Mouse (Mus musculus) forebrain, embryonic 15.5 days (tissue): Measurements from ENCODE around the gene Gmpr2. TPM values are rescaled to one million over a fixed set of nuclear protein-coding genes. Genes with fewer than 3 reads are reported as not detected.

Experiments used
- ATAC-seq: fragments of 200-750 bp; cut with Nextera tagmentation; replicated peaks from 2 replicates; pipeline ENCODE4 v1.8.0; 2017; ENCODE audit warnings: mild to moderate bottlenecking, moderate TSS enrichment, moderate library complexity
- H3K27ac ChIP-seq: fragments of 300-500 bp; sonication (generic); replicated peaks from 2 replicates; pipeline ENCODE4 v1.5.1; 2015; ENCODE audit warnings: mild to moderate bottlenecking, inconsistent platforms
- H3K27me3 ChIP-seq: fragments of 300-500 bp; sonication (generic); 2 replicates; pipeline ENCODE4 v1.6.1; 2015; ENCODE audit warnings: inconsistent platforms
- H3K36me3 ChIP-seq: fragments of 300-500 bp; sonication (generic); 2 replicates; pipeline ENCODE4 v1.6.1; 2015; ENCODE audit warnings: mild to moderate bottlenecking, inconsistent platforms
- H3K4me1 ChIP-seq: fragments of 300-500 bp; sonication (generic); 2 replicates; pipeline ENCODE4 v1.6.1; 2015; ENCODE audit warnings: inconsistent platforms
- H3K4me2 ChIP-seq: fragments of 300-500 bp; sonication (generic); replicated peaks from 2 replicates; pipeline ENCODE4 v1.6.1; 2015; ENCODE audit warnings: mild to moderate bottlenecking, inconsistent platforms
- H3K4me3 ChIP-seq: fragments of 300-500 bp; sonication (generic); 2 replicates; pipeline ENCODE4 v1.5.1; 2015; ENCODE audit warnings: mild to moderate bottlenecking, inconsistent platforms
- H3K9ac ChIP-seq: fragments of 300-500 bp; sonication (generic); replicated peaks from 2 replicates; pipeline ENCODE4 v1.6.1; 2015; ENCODE audit warnings: mild to moderate bottlenecking, inconsistent platforms
- H3K9me3 ChIP-seq: fragments of 300-500 bp; sonication (generic); 2 replicates; pipeline ENCODE4 v1.6.1; 2016; ENCODE audit warnings: inconsistent platforms
- WGBS: fragments of 180-500 bp; shearing (Covaris S2); methylation state at CpG from one replicate; pipeline ENCODE4 v1.1.7; 2015; ENCODE audit warnings: mixed read lengths; 5-methylcytosine and 5-hydroxymethylcytosine counted together
- polyA plus RNA-seq: library from polyadenylated mRNA; unstranded; fragments of >200 nt; fragmentation: Nextera tagmentation; extraction: Ambion mirVana; gene quantifications from 2 replicates; pipeline ENCODE4 v1.2.1, GENCODE M21; 2015

The Gmpr2 gene
- polyA plus RNA-seq, 1 experiment from 2014 or later: 62.2 TPM

GRCm38 (mm10) chr14:55644261-55644888, 27.4 kb upstream of the Gmpr2 start:
- no peak for ATAC-seq

GRCm38 (mm10) chr14:55649884-55650283, 21.9 kb upstream of the Gmpr2 start, which contains the start of gene Tssk4:
Gene Tssk4 (plus strand): TSS chr14:55650184.
- H3K36me3 ChIP-seq: no peaks in the 10 kb centered on the region
- no peaks in the 10 kb centered on the region for H3K27me3 ChIP-seq
- H3K4me3 ChIP-seq: no peak within 1 kb of the TSS
- no peak within 1 kb of the TSS for H3K4me2 ChIP-seq
- ATAC-seq: no peak
- WGBS: 97% methylated on average over 2 of the region's 2 CpGs
- H3K27ac ChIP-seq: no peak within 1 kb of the TSS
- H3K4me1 ChIP-seq: peaks cover 4% of the 10 kb centered on the region
- no peaks in the 10 kb centered on the region for H3K9me3 ChIP-seq
- H3K9ac ChIP-seq: no peak within 1 kb of the TSS

More at GRCm38 (mm10) chr14:55644261-55644888, 27.4 kb upstream of the Gmpr2 start:
- Histone ChIP-seq H3K36me3 (peaks cover 18% of the 10 kb centered on the region), H3K4me1 (peaks cover 22% of the 10 kb centered on the region), H3K4me3 (peak overlapping the region; percentile 71), H3K4me2 (peak overlapping the region; percentile 76), H3K27me3 (no peaks in the 10 kb centered on the region), H3K9ac (peak overlapping the region; percentile 86), H3K9me3 (no peaks in the 10 kb centered on the region), H3K27ac (no peak overlapping the region)
- 29% methylated on average over 17 of the region's 17 CpGs for WGBS

- Histone ChIP-seq H3K4me2 (no peak overlapping the region), H3K4me3 (no peak overlapping the region), H3K9me3 (no peaks in the 10 kb centered on the region), H3K27me3 (no peaks in the 10 kb centered on the region), H3K9ac (no peak overlapping the region), H3K4me1 (no peaks in the 10 kb centered on the region), H3K27ac (no peak overlapping the region), H3K36me3 (no peaks in the 10 kb centered on the region)
- no peak for ATAC-seq
- WGBS: 90% methylated on average over 7 of the region's 7 CpGs
These were observed 20.2 kb upstream of the Gmpr2 start for GRCm38 (mm10) chr14:55651528-55651927.

GRCm38 (mm10) chr14:55656935-55657334, 14.8 kb upstream of the Gmpr2 start:
- no peaks in the 10 kb centered on the region for H3K27me3 ChIP-seq
- peaks cover 10% of the 10 kb centered on the region for H3K4me1 ChIP-seq
- H3K4me3 ChIP-seq: no peak overlapping the region
- WGBS: 90% methylated on average over 3 of the region's 3 CpGs
- no peak for ATAC-seq
- no peak overlapping the region for H3K27ac ChIP-seq
- H3K4me2 ChIP-seq: no peak overlapping the region
- H3K9ac ChIP-seq: no peak overlapping the region
- peaks cover 18% of the 10 kb centered on the region for H3K36me3 ChIP-seq
- no peaks in the 10 kb centered on the region for H3K9me3 ChIP-seq

- no peaks in the 10 kb centered on the region for H3K9me3 ChIP-seq
- H3K27ac ChIP-seq: no peak overlapping the region
- H3K36me3 ChIP-seq: peaks cover 26% of the 10 kb centered on the region
- no peak for ATAC-seq
- no peaks in the 10 kb centered on the region for H3K27me3 ChIP-seq
- no peak overlapping the region for H3K9ac ChIP-seq
- H3K4me1 ChIP-seq: peaks cover 10% of the 10 kb centered on the region
- no peak overlapping the region for H3K4me2 ChIP-seq
- WGBS: 95% methylated on average over 5 of the region's 5 CpGs
- no peak overlapping the region for H3K4me3 ChIP-seq
These were observed 13.7 kb upstream of the Gmpr2 start for GRCm38 (mm10) chr14:55658011-55658410.

- WGBS: under 1% methylated on average over 39 of the region's 39 CpGs
These were observed 11.7 kb upstream of the Gmpr2 start, which contains the start of gene Mdp1 for GRCm38 (mm10) chr14:55659960-55660573. Gene Mdp1 (minus strand): TSS chr14:55660508.

GRCm38 (mm10) chr14:55660636-55661035, 11.1 kb upstream of the Gmpr2 start:
- H3K4me1 ChIP-seq: peaks cover 10% of the 10 kb centered on the region
- no peak overlapping the region for H3K9ac ChIP-seq
- 35% methylated on average over 2 of the region's 2 CpGs for WGBS
- no peak; the same call in 1 of the 2 replicates for ATAC-seq
- H3K9me3 ChIP-seq: no peaks in the 10 kb centered on the region
- H3K27me3 ChIP-seq: no peaks in the 10 kb centered on the region
- peaks cover 32% of the 10 kb centered on the region for H3K36me3 ChIP-seq
- H3K27ac ChIP-seq: peak overlapping the region; percentile 86
- peak overlapping the region; percentile 56 for H3K4me2 ChIP-seq
- peak overlapping the region; percentile 66 for H3K4me3 ChIP-seq

More at GRCm38 (mm10) chr14:55659960-55660573, 11.7 kb upstream of the Gmpr2 start, which contains the start of gene Mdp1:
- H3K4me2 ChIP-seq: peak within 1 kb of the TSS; percentile 56
- H3K9ac ChIP-seq: peak within 1 kb of the TSS; percentile 76
- peaks cover 32% of the 10 kb centered on the region for H3K36me3 ChIP-seq
- peaks cover 10% of the 10 kb centered on the region for H3K4me1 ChIP-seq
- H3K4me3 ChIP-seq: peak within 1 kb of the TSS; percentile 66
- peak within 1 kb of the TSS; percentile 86 for H3K27ac ChIP-seq
- no peaks in the 10 kb centered on the region for H3K9me3 ChIP-seq
- ATAC-seq: peak; percentile 96
- no peaks in the 10 kb centered on the region for H3K27me3 ChIP-seq

GRCm38 (mm10) chr14:55671486-55671832, 282 bp upstream of the Gmpr2 start:
- Histone ChIP-seq H3K27ac (peak overlapping the region; percentile 90), H3K9ac (peak overlapping the region; percentile 70), H3K36me3 (peaks cover 15% of the 10 kb centered on the region), H3K4me3 (peak overlapping the region; percentile 70), H3K4me1 (peaks cover 34% of the 10 kb centered on the region), H3K9me3 (no peaks in the 10 kb centered on the region), H3K4me2 (peak overlapping the region; percentile 83), H3K27me3 (no peaks in the 10 kb centered on the region)
- ATAC-seq: peak; percentile 71
- under 1% methylated on average over 12 of the region's 12 CpGs for WGBS

GRCm38 (mm10) chr14:55672741-55673060, 960 bp downstream of the Gmpr2 start:
- peak overlapping the region; percentile 55 for H3K4me2 ChIP-seq
- peaks cover 27% of the 10 kb centered on the region for H3K36me3 ChIP-seq
- no peak for ATAC-seq
- 79% methylated on average over 7 of the region's 7 CpGs for WGBS
- H3K4me3 ChIP-seq: peak overlapping the region; percentile 70
- H3K9ac ChIP-seq: peak overlapping the region; percentile 47
- peaks cover 34% of the 10 kb centered on the region for H3K4me1 ChIP-seq
- no peak overlapping the region for H3K27ac ChIP-seq
- no peaks in the 10 kb centered on the region for H3K27me3 ChIP-seq
- H3K9me3 ChIP-seq: no peaks in the 10 kb centered on the region

- peaks cover 47% of the 10 kb centered on the region for H3K36me3 ChIP-seq
- H3K4me3 ChIP-seq: no peak overlapping the region
- ATAC-seq: no peak
- no peak overlapping the region for H3K4me2 ChIP-seq
- H3K9ac ChIP-seq: no peak overlapping the region
- no peaks in the 10 kb centered on the region for H3K9me3 ChIP-seq
- 84% methylated on average over 4 of the region's 4 CpGs for WGBS
- no peak overlapping the region for H3K27ac ChIP-seq
- H3K27me3 ChIP-seq: no peaks in the 10 kb centered on the region
- H3K4me1 ChIP-seq: peaks cover 16% of the 10 kb centered on the region
These were observed 5.9 kb downstream of the Gmpr2 start for GRCm38 (mm10) chr14:55677615-55678014.

GRCm38 (mm10) chr14:55681160-55682117, 9.7 kb downstream of the Gmpr2 start, which contains the start of gene Tinf2:
Gene Tinf2 (minus strand): TSS chr14:55681820.
- peak; percentile 98 for ATAC-seq
- Histone ChIP-seq H3K36me3 (peaks cover 34% of the 10 kb centered on the region), H3K4me2 (peak within 1 kb of the TSS; percentile 90), H3K9me3 (no peaks in the 10 kb centered on the region), H3K4me1 (peaks cover 11% of the 10 kb centered on the region), H3K27me3 (no peaks in the 10 kb centered on the region), H3K27ac (peak within 1 kb of the TSS; percentile 73), H3K4me3 (peak within 1 kb of the TSS; percentile 79), H3K9ac (peak within 1 kb of the TSS; percentile 66)
- under 1% methylated on average over 66 of the region's 66 CpGs for WGBS

GRCm38 (mm10) chr14:55682118-55682493, 10.4 kb downstream of the Gmpr2 start:
- no peaks in the 10 kb centered on the region for H3K9me3 ChIP-seq
- H3K4me1 ChIP-seq: peaks cover 11% of the 10 kb centered on the region
- 6% methylated on average over 3 of the region's 3 CpGs for WGBS
- H3K27me3 ChIP-seq: no peaks in the 10 kb centered on the region
- peak overlapping the region; percentile 79 for H3K4me3 ChIP-seq
- peak overlapping the region; percentile 66 for H3K9ac ChIP-seq
- H3K36me3 ChIP-seq: peaks cover 27% of the 10 kb centered on the region
- H3K27ac ChIP-seq: peak overlapping the region; percentile 73
- ATAC-seq: peak; percentile 45; the same call in 1 of the 2 replicates
- peak overlapping the region; percentile 90 for H3K4me2 ChIP-seq
